ENCODE assay signal across 25 mouse cellular contexts in genomic region chr12:113482147-113482546, GRCm38 (mm10). TPM values are rescaled to one million over a fixed set of nuclear protein-coding genes. Genes with fewer than 3 reads are reported as not detected.
DNase-seq lines count a peak whose midpoint lies in the region; TF ChIP-seq lines count a peak whose summit lies in the region.
"Had no signal": no experiment of that assay in that cellular context is flagged by ENCODE, and none has a peak within 500 bp of the region (broad histone marks: within the 10 kb centered on the region; RNA-seq: fewer than 3 reads in every experiment).

No protein-coding gene starts in this region.

- DNase-seq in spleen, adult 2 months (ENCODE audit: low read depth in 1 of 2, low spot score in 2 of 2) = no peak
- DNase-seq in spleen, postnatal 36 days (ENCODE audit: low spot score in 2 of 2) = no peak
- DNase-seq in CH12.LX (ENCODE audit: extremely low read depth) = no peak
- no peak for DNase-seq in lung, postnatal 4 days
- DNase-seq in retina, postnatal 1 day = no peak
- DNase-seq: adrenal gland, adult 2 months; adrenal gland, postnatal 10 days; adrenal gland, postnatal 25 days; B cell, adult 2 months; cerebellum, adult 11-12 months; cerebellum, adult 2 months; cerebellum, adult 9-10 months; cerebellum, postnatal 10 days; cerebellum, postnatal 25 days; forebrain, postnatal 0 days had no signal

- in situ Hi-C loops in CH12.LX (cut with MboI; ENCODE audit: low pct_ligation_motif_present, low pct_unique_long_range_greater_than_20kb, low sequenced_read_pairs) = loop anchor here (25.0 kb wide), 1 partner anchor 105 kb away; no protein-coding TSS in a partner anchor

- TF ChIP-seq CTCF in spleen, adult 2 months (IDR thresholded peaks at IDR 0.05; ENCODE audit: extremely low read depth, insufficient read depth, insufficient read length, insufficient replicate concordance) = no peak
- TF ChIP-seq CTCF in CH12.LX (conservative IDR thresholded peaks at IDR 0.05 in 1 of 2, IDR thresholded peaks at IDR 0.05 in 1 of 2; ENCODE audit: low read depth in 2 of 2, low read length in 2 of 2) = no peak

- no peaks in the 10 kb centered on the region for H3K27me3 ChIP-seq in spleen, adult 2 months (ENCODE audit: control insufficient read depth, insufficient read depth, low read length)
- H3K27me3 ChIP-seq in CH12.LX (replicated peaks) = no peaks in the 10 kb centered on the region
- H3K27me3 ChIP-seq: embryonic facial prominence, embryonic 12.5 days; forebrain, embryonic 13.5 days; forebrain, embryonic 15.5 days had no signal

- H3K9ac ChIP-seq in CH12.LX (ENCODE audit: insufficient read depth, low read depth) = peak overlapping the region; percentile 98
- H3K9ac ChIP-seq: embryonic facial prominence, embryonic 12.5 days; forebrain, embryonic 13.5 days; forebrain, embryonic 15.5 days; forebrain, postnatal 0 days had no signal

- H3K4me1 ChIP-seq in spleen, adult 2 months (ENCODE audit: control insufficient read depth, insufficient read depth, insufficient read length) = peaks cover 3% of the 10 kb centered on the region; the same call in 1 of the 2 replicates
- no peaks in the 10 kb centered on the region for H3K4me1 ChIP-seq in CH12.LX (ENCODE audit: control insufficient read depth in 1 of 2, insufficient read depth in 2 of 2)
- H3K4me1 ChIP-seq: embryonic facial prominence, embryonic 10.5 days; embryonic facial prominence, embryonic 12.5 days; forebrain, embryonic 13.5 days; forebrain, embryonic 15.5 days had no signal

- no peaks in the 10 kb centered on the region for H3K9me3 ChIP-seq in CH12.LX (replicated peaks; ENCODE audit: low read length)
- H3K9me3 ChIP-seq: embryonic facial prominence, embryonic 12.5 days had no signal

- no peak for TF ChIP-seq POLR2A in spleen, adult 2 months (IDR thresholded peaks at IDR 0.05; ENCODE audit: low read depth, low read length)
- no peak; the same call in 1 of the 2 replicates for TF ChIP-seq POLR2A in CH12.LX (IDR thresholded peaks at IDR 0.05; ENCODE audit: low read depth, low read length)

- 59% methylated on average over 2 of the region's 2 CpGs for WGBS in spleen, adult 2 months

- peaks cover 2% of the 10 kb centered on the region for H3K79me2 ChIP-seq in CH12.LX (replicated peaks; ENCODE audit: control insufficient read depth, extremely low read depth, insufficient read depth, poor library complexity, severe bottlenecking)

- H3K27ac ChIP-seq in spleen, adult 2 months (ENCODE audit: insufficient read depth, low read length) = peak overlapping the region; percentile 81
- peak overlapping the region; percentile 94 for H3K27ac ChIP-seq in CH12.LX (ENCODE audit: insufficient read depth, low read depth)
- H3K27ac ChIP-seq: embryonic facial prominence, embryonic 10.5 days; embryonic facial prominence, embryonic 12.5 days; forebrain, embryonic 13.5 days; forebrain, embryonic 15.5 days had no signal

- no peak for TF ChIP-seq EP300 in CH12.LX (IDR thresholded peaks at IDR 0.05; ENCODE audit: low read length)

- peak overlapping the region; percentile 74 for H3K4me2 ChIP-seq in CH12.LX (ENCODE audit: insufficient read depth, low read depth, poor library complexity, severe bottlenecking)
- H3K4me2 ChIP-seq: embryonic facial prominence, embryonic 12.5 days; forebrain, embryonic 13.5 days; forebrain, embryonic 15.5 days had no signal

- H3K36me3 ChIP-seq in spleen, adult 2 months (ENCODE audit: control insufficient read depth, insufficient read depth, low read length) = no peaks in the 10 kb centered on the region
- H3K36me3 ChIP-seq in CH12.LX (replicated peaks in 1 of 2; ENCODE audit: control insufficient read depth in 1 of 2, insufficient read depth in 1 of 2, low read length in 1 of 2) = no peaks in the 10 kb centered on the region
- H3K36me3 ChIP-seq: embryonic facial prominence, embryonic 10.5 days; embryonic facial prominence, embryonic 12.5 days; forebrain, embryonic 15.5 days had no signal

- TF ChIP-seq RAD21 in CH12.LX (IDR thresholded peaks at IDR 0.05; ENCODE audit: low read depth, low read length) = no peak

- H3K4me3 ChIP-seq in spleen, adult 2 months (ENCODE audit: extremely low read depth, insufficient read depth, insufficient read length) = peak overlapping the region; percentile 21; the same call in 1 of the 2 replicates
- H3K4me3 ChIP-seq in CH12.LX (replicated peaks in 1 of 3; ENCODE audit: low read depth in 2 of 3, low read length in 2 of 3, poor library complexity in 1 of 3) = peak overlapping the region; percentile 50 to 66 (median 56)
- H3K4me3 ChIP-seq: embryonic facial prominence, embryonic 10.5 days; embryonic facial prominence, embryonic 12.5 days; forebrain, embryonic 13.5 days; forebrain, embryonic 15.5 days had no signal

- dilution Hi-C loops in CH12.LX (cut with MboI; ENCODE audit: extremely low pct_ligation_motif_present, extremely low pct_unique_long_range_greater_than_20kb, low sequenced_read_pairs) = no loop called here

TF ChIP-seq in CH12.LX, 34 proteins besides CTCF, POLR2A, EP300 and RAD21:
- no peak for TF ChIP-seq MEF2A (IDR thresholded peaks at IDR 0.05; ENCODE audit: borderline replicate concordance, low read depth, low read length)
- no peak for TF ChIP-seq RCOR1 (conservative IDR thresholded peaks at IDR 0.05; ENCODE audit: low read depth, low read length)
- TF ChIP-seq POLR2AphosphoS2 (IDR thresholded peaks at IDR 0.05; ENCODE audit: low read depth, low read length) = no peak
- TF ChIP-seq TBP (conservative IDR thresholded peaks at IDR 0.05; ENCODE audit: low read depth, low read length) = peak; percentile 66; the same call in 1 of the 2 replicates
- no peak for TF ChIP-seq SIN3A (IDR thresholded peaks at IDR 0.05; ENCODE audit: low read length)
TF ChIP-seq in CH12.LX: peak in this region for 1.

RNA-seq across cellular contexts. Expression of gene Adam6b, which starts 7.2 kb away (rescaled TPM):
- polyA plus RNA-seq in spleen, adult 2 months (2012; rRNA removed) = 0.36 and 0.55 TPM in 2 replicates
- total RNA-seq in CH12.LX (2012; rRNA removed) (0.81 and 1.2 TPM in 2 replicates), CH12.LX (2014; rRNA removed) (0.99 and 1.4 TPM in 2 replicates)
- 0.81 and 1.2 TPM in 2 replicates for polyA plus RNA-seq in CH12.LX (2012; ENCODE audit: insufficient read length, low read depth)
- total RNA-seq: adrenal gland, adult 2 months; adrenal gland, postnatal 25 days; adrenal gland, postnatal 4 days; ES-E14; forebrain, postnatal 0 days; MEL had no signal
- polyA plus RNA-seq: adrenal gland, adult 2 months; cerebellum, adult 2 months; cortical plate, adult 2 months; embryonic facial prominence, embryonic 10.5 days; embryonic facial prominence, embryonic 12.5 days; embryonic facial prominence, embryonic 14.5 days; forebrain, embryonic 11.5 days; forebrain, embryonic 13.5 days; forebrain, embryonic 15.5 days; forebrain, postnatal 0 days had no signal
